Mouse (Mus musculus): ENCODE measurements around the gene Tmem192. TPM values are rescaled to one million over a fixed set of nuclear protein-coding genes. Genes with fewer than 3 reads are reported as not detected.

Gene Tmem192
- 20.0 TPM in 2 replicates for polyA plus RNA-seq (2016; fragmentation: Nextera tagmentation; extraction: Ambion mirVana)

DNA sequence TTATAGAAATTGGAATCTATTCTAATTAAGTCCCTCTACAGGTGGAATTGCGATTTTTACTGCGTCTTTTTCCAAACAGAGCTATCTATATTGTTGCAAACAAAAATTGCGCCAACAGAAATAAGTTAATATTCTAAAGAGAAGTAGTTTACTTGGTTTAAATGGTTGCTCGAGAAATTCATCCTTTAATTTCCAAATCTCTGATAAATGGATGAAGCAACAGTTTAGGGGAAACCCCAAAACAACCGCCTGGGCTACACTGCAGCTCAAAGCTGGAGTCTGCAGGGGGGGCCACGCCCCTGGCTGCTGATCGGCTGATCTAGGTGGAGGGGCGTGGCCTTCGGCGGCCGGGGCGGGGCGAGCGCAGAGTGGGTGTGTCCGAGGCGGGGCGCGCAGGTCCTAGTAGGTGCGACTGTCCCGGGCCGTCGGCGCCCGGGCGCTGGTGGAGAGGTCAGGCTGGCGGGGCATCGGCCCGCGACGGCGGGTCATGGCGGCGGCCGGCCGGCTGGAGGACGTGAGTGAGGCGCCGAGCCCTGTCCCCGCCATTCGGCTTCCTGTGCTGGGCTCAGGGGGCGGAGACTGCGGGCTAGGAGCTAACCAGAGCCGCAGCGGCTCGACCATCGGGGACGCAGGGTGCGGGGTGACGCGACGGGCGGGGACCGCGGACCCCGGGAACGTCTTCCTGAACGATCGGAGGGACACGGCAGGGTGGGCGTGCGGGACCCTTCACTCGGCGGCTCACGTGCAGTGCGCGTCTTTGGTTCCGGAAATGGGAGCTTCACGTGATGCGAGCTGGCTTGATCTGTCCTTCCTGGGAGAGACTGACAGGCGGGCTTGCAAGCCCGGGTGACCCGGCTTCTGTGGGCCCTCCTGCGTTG, at the start of gene Tmem192:
Tmem192 (plus strand) TSS at position 366 of the 878 bp plus-strand sequence.
- Histone ChIP-seq H3K36me3 (no peaks in the 10 kb centered on the region), H3K27ac (0 out of 2 replicates have a peak within 1 kb of the TSS, but pooled peaks have one; percentile 4), H3K9ac (peak within 1 kb of the TSS; percentile 67), H3K4me3 (peak within 1 kb of the TSS; percentile 77), H3K4me2 (replicated peaks) (peak within 1 kb of the TSS; percentile 69), H3K9me3 (no peaks in the 10 kb centered on the region), H3K4me1 (no peaks in the 10 kb centered on the region), H3K27me3 (replicated peaks) (no peaks in the 10 kb centered on the region; the same call in 1 of the 2 replicates)
- peak; percentile 96 for ATAC-seq (ENCODE audit: low FRiP score, low read depth)
- 2% methylated on average over 73 of the region's 73 CpGs for WGBS

DNA sequence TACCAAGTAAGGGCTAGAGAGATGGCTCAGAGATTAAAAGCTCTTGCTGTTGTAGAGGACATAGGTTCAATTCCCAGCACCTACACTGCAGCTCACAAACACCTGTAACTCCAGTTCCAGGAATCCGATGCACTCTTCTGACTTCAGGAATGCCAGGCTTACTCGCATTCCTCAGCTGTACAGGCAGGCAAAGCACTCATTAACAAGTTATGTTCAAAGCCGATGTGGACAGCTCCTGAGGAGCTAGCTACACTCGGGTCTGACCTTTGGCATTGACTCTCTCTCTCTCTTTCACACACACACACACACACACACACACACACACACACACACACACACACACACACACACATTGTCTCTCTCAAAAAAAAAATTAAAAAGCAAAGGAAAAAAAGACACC, 48.3 kb upstream of the Tmem192 start:
- no peak overlapping the region for H3K4me3 ChIP-seq
- H3K4me1 ChIP-seq = no peaks in the 10 kb centered on the region
- no peak overlapping the region for H3K4me2 ChIP-seq (replicated peaks)
- H3K9ac ChIP-seq = no peak overlapping the region
- no peak for ATAC-seq (ENCODE audit: low FRiP score, low read depth)
- H3K9me3 ChIP-seq = no peaks in the 10 kb centered on the region
- H3K36me3 ChIP-seq = no peaks in the 10 kb centered on the region
- H3K27ac ChIP-seq = no peak overlapping the region
- WGBS = 57% methylated on average over 4 of the region's 4 CpGs
- no peaks in the 10 kb centered on the region for H3K27me3 ChIP-seq (replicated peaks)

DNA sequence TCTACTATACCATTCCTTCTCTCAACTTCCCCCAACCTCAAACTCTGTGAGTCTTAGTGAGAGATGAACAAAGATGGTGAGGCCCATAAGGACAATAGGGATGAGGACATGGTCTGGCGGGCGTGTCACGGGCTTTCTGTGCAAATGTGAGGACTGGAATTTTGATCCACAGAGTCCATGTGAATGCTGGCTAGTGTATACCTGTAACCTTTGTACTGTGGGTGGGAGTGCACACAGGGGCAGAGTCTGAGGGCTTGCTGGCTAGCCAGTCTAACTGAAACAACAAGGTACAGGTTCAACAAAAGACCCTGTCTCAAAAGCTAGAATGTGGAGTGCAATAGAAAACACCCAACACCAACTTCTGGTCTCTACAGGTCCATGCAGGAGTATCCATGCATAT, 46.3 kb upstream of the Tmem192 start:
- Histone ChIP-seq H3K4me1 (no peaks in the 10 kb centered on the region), H3K9me3 (no peaks in the 10 kb centered on the region), H3K36me3 (no peaks in the 10 kb centered on the region), H3K27me3 (replicated peaks) (no peaks in the 10 kb centered on the region), H3K9ac (no peak overlapping the region), H3K4me2 (replicated peaks) (no peak overlapping the region), H3K4me3 (no peak overlapping the region), H3K27ac (no peak overlapping the region)
- no peak for ATAC-seq (ENCODE audit: low FRiP score, low read depth)
- 93% methylated on average over 3 of the region's 3 CpGs for WGBS

DNA sequence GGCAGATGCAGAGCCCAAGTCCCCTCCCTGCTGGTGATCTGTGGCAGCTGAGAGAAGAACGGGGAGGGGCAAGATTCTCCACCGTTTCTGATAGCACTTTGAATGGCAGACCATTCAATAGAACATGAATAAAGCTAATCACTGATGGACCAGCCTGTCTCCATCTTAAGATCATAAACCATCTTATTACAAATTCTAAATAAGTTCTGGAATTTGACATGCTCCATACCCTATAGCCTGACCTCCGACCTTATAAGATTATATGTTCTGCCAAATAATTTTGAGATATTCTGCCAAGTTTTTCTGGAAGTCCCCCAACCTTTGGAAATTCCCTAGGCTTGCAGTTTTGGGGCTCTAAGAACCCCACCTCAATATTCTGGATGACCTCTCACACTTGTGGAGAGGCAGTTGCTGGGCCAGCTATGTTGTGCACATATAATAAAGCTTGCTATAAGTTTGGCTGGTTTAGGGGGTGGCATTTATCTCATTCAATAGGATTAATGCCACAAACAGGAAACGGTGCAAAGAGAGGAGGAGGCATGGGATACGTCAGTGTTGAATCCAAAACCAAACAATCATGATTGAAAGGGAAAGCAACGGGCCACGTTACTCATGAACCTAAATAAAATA, 45.3 kb upstream of the Tmem192 start:
- no peaks in the 10 kb centered on the region for H3K4me1 ChIP-seq
- no peak for ATAC-seq (ENCODE audit: low FRiP score, low read depth)
- H3K4me2 ChIP-seq (replicated peaks) = no peak overlapping the region
- H3K27ac ChIP-seq = no peak overlapping the region
- H3K9ac ChIP-seq = no peak overlapping the region
- no peaks in the 10 kb centered on the region for H3K27me3 ChIP-seq (replicated peaks)
- no peaks in the 10 kb centered on the region for H3K36me3 ChIP-seq
- whole genome bisulfite sequencing = 64% methylated on average over 7 of the region's 7 CpGs
- H3K9me3 ChIP-seq = no peaks in the 10 kb centered on the region
- H3K4me3 ChIP-seq = no peak overlapping the region

DNA sequence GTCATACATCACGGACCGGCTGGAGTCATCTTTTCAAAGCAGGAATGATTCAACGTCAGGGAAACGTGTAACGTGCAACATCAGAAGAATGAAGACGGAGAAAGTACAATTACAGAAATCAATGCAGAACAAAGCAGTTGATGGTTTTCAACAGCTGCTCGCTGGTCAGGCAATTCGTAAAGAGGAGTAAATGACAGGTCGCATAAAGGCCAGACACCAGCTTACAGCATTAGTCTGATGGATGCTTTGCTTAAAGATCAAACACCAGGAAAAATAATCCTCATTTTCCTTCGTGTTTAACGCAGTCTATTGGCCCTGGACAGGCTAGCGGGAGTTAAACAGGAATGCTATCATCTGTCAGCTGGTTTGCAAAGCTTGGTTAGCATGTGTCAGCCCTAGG, 44.8 kb upstream of the Tmem192 start:
- no peaks in the 10 kb centered on the region for H3K36me3 ChIP-seq
- H3K4me2 ChIP-seq (replicated peaks) = no peak overlapping the region
- 69% methylated on average over 12 of the region's 12 CpGs for WGBS

DNA sequence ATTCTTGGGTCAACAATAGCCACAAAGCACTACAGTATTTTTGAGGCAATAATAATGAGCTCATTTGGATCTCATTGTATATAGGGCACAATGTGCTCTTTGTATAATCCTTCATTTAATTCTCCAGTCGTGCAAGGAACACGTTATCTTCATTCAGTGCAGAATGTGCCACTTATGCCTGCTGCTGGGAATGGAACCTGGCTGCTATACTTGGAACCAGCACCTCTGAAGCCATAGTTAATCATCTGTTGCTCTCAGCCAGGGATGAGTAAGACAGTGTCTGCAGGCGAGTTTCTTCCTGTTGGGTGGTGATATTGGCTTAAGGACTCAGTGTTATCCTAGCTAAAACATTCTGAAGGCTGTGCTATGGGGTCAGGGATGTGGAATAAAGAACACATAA, 43.2 kb upstream of the Tmem192 start:
- Histone ChIP-seq H3K27ac (no peak overlapping the region), H3K27me3 (replicated peaks) (no peaks in the 10 kb centered on the region), H3K36me3 (no peaks in the 10 kb centered on the region), H3K4me3 (no peak overlapping the region), H3K4me1 (no peaks in the 10 kb centered on the region), H3K4me2 (replicated peaks) (no peak overlapping the region), H3K9ac (no peak overlapping the region), H3K9me3 (no peaks in the 10 kb centered on the region)
- no peak for ATAC-seq (ENCODE audit: low FRiP score, low read depth)
- WGBS = 68% methylated on average over 3 of the region's 3 CpGs

More for the DNA sequence above, 44.8 kb upstream of the Tmem192 start:
- Histone ChIP-seq H3K27ac (no peak overlapping the region), H3K27me3 (replicated peaks) (no peaks in the 10 kb centered on the region), H3K4me3 (no peak overlapping the region), H3K9ac (no peak overlapping the region), H3K9me3 (no peaks in the 10 kb centered on the region), H3K4me1 (no peaks in the 10 kb centered on the region)
- ATAC-seq (ENCODE audit: low FRiP score, low read depth) = no peak

DNA sequence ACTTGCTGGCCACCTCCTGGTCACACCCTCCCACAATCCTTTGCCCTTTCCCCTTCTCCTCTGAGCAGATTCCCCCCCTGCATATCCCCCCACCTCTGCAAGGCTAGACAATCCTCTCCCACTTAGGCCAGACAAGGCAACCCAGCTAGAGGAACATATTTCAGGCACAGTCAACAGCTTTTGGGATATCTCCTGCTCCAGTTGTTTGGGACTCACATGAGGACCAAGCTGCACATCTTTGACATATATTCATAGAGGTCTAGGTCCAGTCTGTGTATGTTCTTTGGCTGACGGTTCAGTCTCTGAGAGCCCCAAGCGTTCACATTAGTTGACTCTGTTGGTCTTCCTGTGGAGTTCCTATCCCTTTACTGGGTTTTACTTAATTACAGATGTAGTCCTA, 37.0 kb upstream of the Tmem192 start:
- Histone ChIP-seq H3K36me3 (no peaks in the 10 kb centered on the region), H3K9me3 (no peaks in the 10 kb centered on the region), H3K27me3 (replicated peaks) (no peaks in the 10 kb centered on the region), H3K4me3 (no peak overlapping the region), H3K27ac (no peak overlapping the region), H3K4me2 (replicated peaks) (no peak overlapping the region), H3K4me1 (no peaks in the 10 kb centered on the region), H3K9ac (no peak overlapping the region)
- WGBS = 94% methylated on average over 2 of the region's 2 CpGs
- no peak for ATAC-seq (ENCODE audit: low FRiP score, low read depth)

DNA sequence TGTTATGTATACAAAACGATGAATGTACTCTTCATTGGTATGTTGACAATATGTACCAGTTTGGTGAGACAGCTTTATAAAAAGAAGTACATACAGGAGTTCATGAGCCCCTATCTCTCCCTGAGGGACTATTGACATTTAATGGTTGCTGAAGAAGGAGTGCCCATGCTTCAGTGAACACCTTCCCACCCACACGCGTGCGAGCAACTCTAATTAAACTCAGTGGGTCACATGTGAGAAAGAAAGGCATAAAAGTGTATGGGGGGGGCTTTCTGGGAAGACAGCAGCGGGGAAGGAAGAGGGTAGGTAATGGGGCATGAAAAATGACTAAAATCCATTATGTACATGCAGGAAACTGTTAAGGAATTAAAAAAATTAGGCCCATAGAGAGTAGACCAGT, 30.2 kb upstream of the Tmem192 start:
- H3K27ac ChIP-seq = no peak overlapping the region
- ATAC-seq (ENCODE audit: low FRiP score, low read depth) = peak; percentile 38; the same call in 1 of the 2 replicates
- H3K9ac ChIP-seq = no peak overlapping the region
- H3K4me2 ChIP-seq (replicated peaks) = no peak overlapping the region
- H3K4me3 ChIP-seq = no peak overlapping the region
- H3K9me3 ChIP-seq = no peaks in the 10 kb centered on the region
- no peaks in the 10 kb centered on the region for H3K27me3 ChIP-seq (replicated peaks)
- 68% methylated on average over 5 of the region's 5 CpGs for WGBS
- H3K36me3 ChIP-seq = no peaks in the 10 kb centered on the region
- no peaks in the 10 kb centered on the region for H3K4me1 ChIP-seq

DNA sequence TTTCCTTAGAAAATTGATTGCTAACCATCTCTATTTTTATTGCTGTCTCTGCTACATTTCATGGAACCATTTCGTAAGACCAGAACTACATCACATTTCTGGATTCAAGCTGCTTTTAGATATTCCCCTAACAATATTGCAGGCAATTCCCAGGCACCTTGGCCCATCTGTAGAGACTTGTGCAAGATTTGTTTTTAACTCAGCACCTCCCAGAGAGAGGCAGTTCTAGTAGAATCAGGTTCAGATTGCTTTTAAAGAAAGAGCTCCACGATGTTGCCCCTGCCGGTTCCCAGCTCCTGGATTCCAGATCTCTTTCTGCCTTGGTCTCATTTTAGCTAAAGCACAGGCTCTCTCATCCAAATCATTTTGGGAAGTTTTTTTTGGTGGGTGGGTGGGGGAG, 23.7 kb upstream of the Tmem192 start:
- H3K4me3 ChIP-seq = no peak overlapping the region
- H3K27ac ChIP-seq = no peak overlapping the region
- no peaks in the 10 kb centered on the region for H3K27me3 ChIP-seq (replicated peaks)
- H3K4me2 ChIP-seq (replicated peaks) = no peak overlapping the region
- H3K9me3 ChIP-seq = no peaks in the 10 kb centered on the region
- no peak for ATAC-seq (ENCODE audit: low FRiP score, low read depth)
- no peaks in the 10 kb centered on the region for H3K36me3 ChIP-seq
- H3K9ac ChIP-seq = no peak overlapping the region
- 75% methylated on average over 3 of the region's 3 CpGs for WGBS
- no peaks in the 10 kb centered on the region for H3K4me1 ChIP-seq

DNA sequence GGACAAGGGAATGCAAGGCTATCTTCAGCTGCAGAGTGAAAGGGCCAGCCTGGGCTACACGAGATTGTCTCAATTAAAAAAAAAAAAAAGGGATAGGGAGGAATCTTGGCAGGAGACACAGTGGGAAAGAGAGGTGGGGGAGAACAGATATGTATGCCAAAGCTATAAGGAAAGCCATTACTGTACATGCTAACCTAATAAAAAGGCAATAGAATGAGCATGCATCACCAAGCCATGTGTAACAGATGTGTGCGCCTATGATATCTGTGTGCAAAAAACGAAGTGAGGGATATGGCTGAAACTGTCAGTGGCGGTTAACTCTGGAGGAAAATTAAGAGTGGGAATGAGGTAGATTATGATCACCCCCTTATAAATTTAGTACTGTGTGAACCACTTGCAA, 21.2 kb upstream of the Tmem192 start:
- Histone ChIP-seq H3K4me3 (no peak overlapping the region), H3K36me3 (no peaks in the 10 kb centered on the region), H3K9ac (no peak overlapping the region), H3K9me3 (no peaks in the 10 kb centered on the region), H3K27ac (no peak overlapping the region), H3K4me2 (replicated peaks) (no peak overlapping the region), H3K4me1 (no peaks in the 10 kb centered on the region), H3K27me3 (replicated peaks) (no peaks in the 10 kb centered on the region)
- ATAC-seq (ENCODE audit: low FRiP score, low read depth) = no peak
- WGBS = 82% methylated on average over 4 of the region's 4 CpGs

DNA sequence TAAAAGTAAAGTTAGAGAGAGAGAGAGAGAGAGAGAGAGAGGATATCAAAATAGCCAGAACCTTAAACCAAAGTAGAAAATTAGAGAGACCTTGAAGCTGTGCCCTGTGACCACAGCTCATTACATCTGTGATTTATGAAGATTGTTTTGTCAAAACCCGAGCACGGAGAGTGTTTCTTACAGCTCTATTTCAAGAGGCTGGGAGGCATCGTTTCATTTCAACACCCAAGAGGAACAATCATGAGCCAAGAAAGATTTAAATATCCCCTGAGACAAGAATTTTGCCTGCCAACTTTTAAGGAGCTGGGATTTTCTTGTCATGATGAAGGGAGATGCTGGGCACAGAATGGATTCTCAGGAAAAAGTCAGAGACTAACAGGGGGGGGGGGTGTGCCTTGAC, 20.6 kb upstream of the Tmem192 start:
- WGBS = 26% methylated on average over 3 of the region's 3 CpGs

DNA sequence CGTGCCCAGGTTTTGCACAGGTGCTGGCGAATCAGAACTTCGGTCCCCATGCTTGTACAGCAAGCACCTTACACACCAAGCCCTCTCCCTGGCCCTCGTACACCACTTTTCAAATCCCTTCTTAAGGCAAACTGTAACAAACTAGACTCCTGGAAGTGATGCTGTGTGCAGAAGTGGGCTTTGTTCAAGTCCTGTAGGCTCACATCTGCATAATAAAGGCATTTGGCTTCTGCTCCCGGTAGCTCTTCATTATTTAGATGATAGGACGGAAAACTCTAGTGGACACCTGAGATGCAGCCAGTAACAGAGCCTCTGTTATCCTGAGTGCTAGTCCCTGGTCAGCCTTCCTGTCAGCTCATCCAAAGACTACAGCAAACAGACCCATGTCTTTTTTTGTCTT, 18.0 kb upstream of the Tmem192 start:
- no peak overlapping the region for H3K27ac ChIP-seq
- ATAC-seq (ENCODE audit: low FRiP score, low read depth) = no peak
- no peaks in the 10 kb centered on the region for H3K27me3 ChIP-seq (replicated peaks)
- H3K36me3 ChIP-seq = no peaks in the 10 kb centered on the region
- no peak overlapping the region for H3K4me3 ChIP-seq
- H3K9me3 ChIP-seq = no peaks in the 10 kb centered on the region
- no peak overlapping the region for H3K9ac ChIP-seq
- H3K4me1 ChIP-seq = no peaks in the 10 kb centered on the region
- 81% methylated on average over 6 of the region's 6 CpGs for WGBS
- no peak overlapping the region for H3K4me2 ChIP-seq (replicated peaks)

More for the DNA sequence above, 20.6 kb upstream of the Tmem192 start:
- no peak for ATAC-seq (ENCODE audit: low FRiP score, low read depth)
- no peak overlapping the region for H3K9ac ChIP-seq
- no peaks in the 10 kb centered on the region for H3K27me3 ChIP-seq (replicated peaks)
- no peak overlapping the region for H3K4me3 ChIP-seq
- no peak overlapping the region for H3K27ac ChIP-seq
- H3K9me3 ChIP-seq = no peaks in the 10 kb centered on the region
- no peaks in the 10 kb centered on the region for H3K4me1 ChIP-seq
- H3K4me2 ChIP-seq (replicated peaks) = no peak overlapping the region
- no peaks in the 10 kb centered on the region for H3K36me3 ChIP-seq

All from neural tube, embryonic 12.5 days (tissue).